Mouse (Mus musculus) activated CD4-positive, CD25-positive, alpha-beta regulatory T cell, adult 4 months (primary cell): ENCODE measurements around the gene Ripk3. TPM values are rescaled to one million over a fixed set of nuclear protein-coding genes. Genes with fewer than 3 reads are reported as not detected.

Experiments used
- ATAC-seq: one replicate; pipeline ENCODE4 v1.8.0; 2017
- polyA plus RNA-seq, 2 experiments: library from polyadenylated mRNA; unstranded; fragments of 100-300 nt; shearing (Covaris generic); gene quantifications; one replicate each; pipeline ENCODE4 v1.2.1; 2017

The Ripk3 gene
- 10 to 100 TPM; 94.3 to 99.3 TPM for polyA plus RNA-seq

GRCm38 (mm10) chr14:55788256-55789050, at the start of gene Ripk3:
Gene Ripk3, minus strand, starts transcription at chr14:55788865.
- ATAC-seq = peak; percentile 95

GRCm38 (mm10) chr14:55838312-55838711, 49.6 kb upstream of the Ripk3 start:
- ATAC-seq = no peak

GRCm38 (mm10) chr14:55834808-55835533, 46.3 kb upstream of the Ripk3 start:
- no peak for ATAC-seq

GRCm38 (mm10) chr14:55833126-55833525, 44.5 kb upstream of the Ripk3 start:
- no peak for ATAC-seq

- ATAC-seq = no peak
Measured at GRCm38 (mm10) chr14:55830331-55830730, 41.7 kb upstream of the Ripk3 start.

- ATAC-seq = no peak
Measured at GRCm38 (mm10) chr14:55829854-55830253, 41.2 kb upstream of the Ripk3 start.

- no peak for ATAC-seq
Measured at GRCm38 (mm10) chr14:55828716-55829263, 40.1 kb upstream of the Ripk3 start.

- ATAC-seq = no peak
Measured at GRCm38 (mm10) chr14:55826551-55827340, 38.1 kb upstream of the Ripk3 start.

GRCm38 (mm10) chr14:55826142-55826541, 37.5 kb upstream of the Ripk3 start:
- no peak for ATAC-seq

GRCm38 (mm10) chr14:55825216-55826051, 36.8 kb upstream of the Ripk3 start:
- no peak for ATAC-seq

- no peak for ATAC-seq
Measured at GRCm38 (mm10) chr14:55824481-55825215, 36.0 kb upstream of the Ripk3 start.

- ATAC-seq = no peak
Measured at GRCm38 (mm10) chr14:55824001-55824480, 35.4 kb upstream of the Ripk3 start.

GRCm38 (mm10) chr14:55822991-55823762, 34.5 kb upstream of the Ripk3 start, which contains the start of gene Nfatc4:
Gene Nfatc4, plus strand, starts transcription at chr14:55823144.
- no peak for ATAC-seq

GRCm38 (mm10) chr14:55822435-55822990, 33.8 kb upstream of the Ripk3 start:
- peak; percentile 78 for ATAC-seq

- no peak for ATAC-seq
Measured at GRCm38 (mm10) chr14:55820576-55820975, 31.9 kb upstream of the Ripk3 start.

- ATAC-seq = no peak
Measured at GRCm38 (mm10) chr14:55819845-55820405, 31.3 kb upstream of the Ripk3 start.

- ATAC-seq = no peak
Measured at GRCm38 (mm10) chr14:55815310-55815751, 26.7 kb upstream of the Ripk3 start.

- no peak for ATAC-seq
Measured at GRCm38 (mm10) chr14:55814885-55815284, 26.2 kb upstream of the Ripk3 start.
